Mouse (Mus musculus) neural tube, embryonic 13.5 days (tissue): Measurements from ENCODE around the gene Rab43. TPM values are rescaled to one million over a fixed set of nuclear protein-coding genes. Genes with fewer than 3 reads are reported as not detected.

Source experiments
- ATAC-seq: fragments of 200-750 bp; cut with Nextera tagmentation; 2 replicates; pipeline ENCODE4 v1.8.0; 2017; ENCODE audit warnings: low read depth, mild to moderate bottlenecking, moderate TSS enrichment, moderate library complexity
- H3K27ac ChIP-seq: fragments of 300-500 bp; sonication (generic); replicated peaks from 2 replicates; pipeline ENCODE4 v1.5.1; 2015; ENCODE audit warnings: moderate library complexity, mild to moderate bottlenecking, inconsistent platforms
- H3K27me3 ChIP-seq: fragments of 300-500 bp; sonication (generic); 2 replicates; pipeline ENCODE4 v1.6.1; 2015; ENCODE audit warnings: mild to moderate bottlenecking, inconsistent platforms
- H3K36me3 ChIP-seq: fragments of 300-500 bp; sonication (generic); 2 replicates; pipeline ENCODE4 v1.6.1; 2015; ENCODE audit warnings: mild to moderate bottlenecking, inconsistent platforms
- H3K4me1 ChIP-seq: fragments of 300-500 bp; sonication (generic); replicated peaks from 2 replicates; pipeline ENCODE4 v1.6.1; 2015; ENCODE audit warnings: inconsistent platforms
- H3K4me2 ChIP-seq: fragments of 300-500 bp; sonication (generic); 2 replicates; pipeline ENCODE4 v1.6.1; 2015; ENCODE audit warnings: inconsistent platforms, mild to moderate bottlenecking, moderate library complexity
- H3K4me3 ChIP-seq: fragments of 300-500 bp; sonication (generic); 2 replicates; pipeline ENCODE4 v1.5.1; 2015; ENCODE audit warnings: mild to moderate bottlenecking, inconsistent platforms
- H3K9ac ChIP-seq: fragments of 300-500 bp; sonication (generic); 2 replicates; pipeline ENCODE4 v1.6.1; 2015; ENCODE audit warnings: moderate library complexity, mild to moderate bottlenecking, inconsistent platforms
- H3K9me3 ChIP-seq: fragments of 300-500 bp; sonication (generic); 2 replicates; pipeline ENCODE4 v1.6.1; 2016; ENCODE audit warnings: inconsistent platforms
- WGBS: fragments of 180-500 bp; shearing (Covaris S2); methylation state at CpG from one replicate; pipeline ENCODE4 v1.1.7; 2015; 5-methylcytosine and 5-hydroxymethylcytosine counted together
- polyA plus RNA-seq: library from polyadenylated mRNA; unstranded; fragments of >200 nt; fragmentation: Nextera tagmentation; extraction: Ambion mirVana; gene quantifications from 2 replicates; pipeline ENCODE4 v1.2.1, GENCODE M21; 2015

The Rab43 gene
- polyA plus RNA-seq, 1 experiment from 2014 or later = 8.8 TPM

DNA sequence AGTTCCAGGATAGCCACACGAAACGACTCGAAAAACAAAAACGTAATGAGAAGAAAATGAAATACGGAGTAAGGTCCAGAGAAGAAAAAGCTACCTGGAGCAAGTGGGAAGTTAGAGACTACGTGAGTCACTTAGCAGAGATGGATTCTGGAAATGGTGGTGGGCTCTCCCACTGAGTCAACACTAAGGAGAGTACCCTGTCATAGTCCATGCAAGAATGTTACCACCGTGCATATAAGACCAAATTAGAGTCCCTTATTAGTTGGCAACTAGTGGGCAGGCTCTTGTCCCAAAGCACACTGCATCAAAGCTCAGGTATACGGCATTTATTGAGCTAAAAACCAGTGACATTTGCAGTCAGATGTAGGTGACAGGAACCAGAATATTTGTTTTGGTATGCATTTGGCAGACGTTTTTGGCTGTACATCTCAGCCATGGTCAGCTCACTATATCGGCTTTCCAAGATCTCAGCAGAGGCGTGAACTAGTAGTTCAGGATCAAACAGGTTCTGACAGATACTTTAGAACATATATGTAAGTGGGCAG, 27.9 kb upstream of the Rab43 start:
- no peak overlapping the region; the same call in 1 of the 2 replicates for H3K9ac ChIP-seq
- ATAC-seq = no peak
- 62% methylated on average over 11 of the region's 11 CpGs for WGBS
- no peak overlapping the region for H3K4me2 ChIP-seq
- no peaks in the 10 kb centered on the region for H3K27me3 ChIP-seq
- 0 out of 2 replicates have a peak overlapping the region, but pooled peaks have one; percentile 96 for H3K27ac ChIP-seq
- H3K4me1 ChIP-seq = peaks cover 23% of the 10 kb centered on the region
- H3K9me3 ChIP-seq = no peaks in the 10 kb centered on the region
- H3K4me3 ChIP-seq = peak overlapping the region; percentile 84; the same call in 1 of the 2 replicates
- peaks cover 47% of the 10 kb centered on the region for H3K36me3 ChIP-seq

DNA sequence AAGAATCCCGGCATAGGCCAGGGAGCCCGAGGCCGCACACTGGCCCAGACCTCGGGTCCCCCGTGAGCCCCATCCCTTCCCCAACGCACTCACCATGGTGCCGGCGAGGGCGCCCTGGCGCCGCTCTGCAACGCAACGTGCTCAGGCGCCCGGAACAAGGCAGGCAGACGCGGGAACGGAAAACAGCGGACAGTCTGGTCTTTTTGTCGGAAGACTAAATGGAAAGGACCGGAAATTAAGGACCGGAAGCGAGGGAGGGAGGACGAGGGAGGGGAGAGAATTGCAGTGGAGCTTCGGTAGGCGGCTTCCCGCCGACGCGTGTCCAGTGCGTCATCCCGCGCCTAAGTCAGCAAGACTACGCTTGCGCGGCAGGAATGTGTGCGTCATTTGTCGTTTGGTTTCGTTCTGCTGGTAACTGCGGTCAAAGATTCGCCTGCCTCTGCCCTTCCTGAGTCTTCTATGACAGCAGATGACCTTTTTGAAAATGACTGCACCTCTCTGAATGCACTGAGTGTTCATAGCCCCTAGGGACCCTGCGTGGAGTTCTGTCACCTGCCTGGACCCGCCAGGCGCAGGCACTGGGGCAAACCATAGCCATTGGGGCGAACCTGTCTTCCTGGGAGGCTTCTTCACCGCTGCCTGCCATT, 26.7 kb upstream of the Rab43 start, which contains the start of gene Isy1:
TSS of gene Isy1 (minus strand) at position 248 of the 647 bp plus-strand sequence.
- under 1% methylated on average over 46 of the region's 46 CpGs for WGBS
- Histone ChIP-seq H3K36me3 (peaks cover 47% of the 10 kb centered on the region), H3K4me1 (peaks cover 23% of the 10 kb centered on the region), H3K27me3 (no peaks in the 10 kb centered on the region), H3K4me2 (peak within 1 kb of the TSS; percentile 76), H3K9ac (peak within 1 kb of the TSS; percentile 91), H3K9me3 (no peaks in the 10 kb centered on the region), H3K27ac (peak within 1 kb of the TSS; percentile 96), H3K4me3 (peak within 1 kb of the TSS; percentile 84)
- peak; percentile 98 for ATAC-seq

DNA sequence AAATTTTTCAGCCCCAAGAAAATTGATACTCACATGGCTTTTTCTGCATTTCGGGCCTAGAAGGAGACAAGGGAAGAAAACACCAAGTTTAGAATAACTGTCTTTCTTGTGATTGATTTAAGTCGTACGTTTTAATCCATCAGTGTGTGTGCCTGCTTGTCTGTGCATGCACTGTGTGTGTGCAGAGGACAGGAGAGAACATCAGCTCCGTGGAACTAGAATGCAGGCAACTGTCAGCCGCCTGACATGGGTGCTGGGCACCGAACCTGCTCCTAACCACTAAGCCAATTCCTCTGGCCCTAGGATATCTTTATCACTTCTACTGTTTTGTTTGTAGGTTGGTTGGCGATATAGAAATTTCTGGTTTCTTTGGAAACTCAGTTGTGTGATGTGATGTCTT, 23.7 kb upstream of the Rab43 start, which contains the start of gene Gm45140:
TSS of gene Gm45140 (minus strand) at position 101 of the 400 bp plus-strand sequence.
- Histone ChIP-seq H3K9ac (no peak within 1 kb of the TSS), H3K27ac (no peak within 1 kb of the TSS), H3K9me3 (no peaks in the 10 kb centered on the region), H3K4me1 (peaks cover 23% of the 10 kb centered on the region), H3K27me3 (no peaks in the 10 kb centered on the region), H3K4me2 (no peak within 1 kb of the TSS), H3K36me3 (peaks cover 45% of the 10 kb centered on the region), H3K4me3 (no peak within 1 kb of the TSS)
- WGBS = 98% methylated on average over 7 of the region's 7 CpGs
- ATAC-seq = no peak

DNA sequence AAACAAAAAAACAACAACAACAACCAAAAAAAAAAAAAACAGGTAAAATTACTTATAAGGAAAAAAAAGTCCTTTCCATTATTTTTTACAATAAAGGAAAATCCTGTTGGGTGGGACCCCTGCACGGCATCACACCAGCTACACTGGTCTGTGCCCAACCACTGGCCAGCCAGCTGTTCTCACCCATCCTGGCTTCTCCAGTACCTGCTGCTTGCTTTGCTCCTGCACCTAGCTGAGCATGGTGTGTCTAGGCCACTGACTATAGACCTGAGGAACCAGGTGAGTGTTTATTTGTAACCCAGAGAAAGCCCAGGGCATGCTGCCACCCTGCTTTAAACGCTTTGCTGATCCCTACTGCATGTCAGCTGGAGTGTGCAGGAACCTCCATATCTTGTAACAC, 8.4 kb upstream of the Rab43 start:
- H3K9ac ChIP-seq = no peak overlapping the region
- ATAC-seq = no peak
- H3K4me3 ChIP-seq = no peak overlapping the region
- H3K27me3 ChIP-seq = no peaks in the 10 kb centered on the region
- H3K4me1 ChIP-seq = no peaks in the 10 kb centered on the region
- WGBS = 98% methylated on average over 2 of the region's 2 CpGs
- no peak overlapping the region for H3K27ac ChIP-seq
- H3K4me2 ChIP-seq = no peak overlapping the region
- no peaks in the 10 kb centered on the region for H3K9me3 ChIP-seq
- H3K36me3 ChIP-seq = peaks cover 98% of the 10 kb centered on the region

DNA sequence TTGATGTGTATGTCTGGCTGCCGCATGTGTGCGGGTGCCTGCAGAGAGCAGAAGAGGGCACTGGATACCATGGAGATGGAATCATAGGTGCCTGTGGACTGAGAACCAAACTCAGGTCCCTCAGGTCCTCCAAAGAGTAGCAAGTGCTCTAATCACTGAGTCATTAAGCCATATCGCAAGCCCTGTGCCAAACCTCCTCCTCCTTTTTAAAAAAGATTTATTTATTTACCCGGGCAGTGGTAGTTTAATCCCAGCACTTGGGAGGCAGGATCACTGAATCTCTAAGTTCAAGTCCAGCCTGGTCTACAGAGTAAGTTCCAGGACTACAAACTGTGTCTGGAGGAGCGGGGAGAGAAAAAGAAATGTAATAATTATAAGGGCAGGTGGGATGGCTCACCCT, 2.5 kb upstream of the Rab43 start:
- no peak for ATAC-seq
- Histone ChIP-seq H3K4me2 (no peak overlapping the region), H3K27me3 (no peaks in the 10 kb centered on the region), H3K9ac (no peak overlapping the region), H3K27ac (no peak overlapping the region), H3K9me3 (no peaks in the 10 kb centered on the region), H3K4me3 (no peak overlapping the region), H3K4me1 (peaks cover 24% of the 10 kb centered on the region), H3K36me3 (peaks cover 62% of the 10 kb centered on the region)
- WGBS = 90% methylated on average over 5 of the region's 5 CpGs

DNA sequence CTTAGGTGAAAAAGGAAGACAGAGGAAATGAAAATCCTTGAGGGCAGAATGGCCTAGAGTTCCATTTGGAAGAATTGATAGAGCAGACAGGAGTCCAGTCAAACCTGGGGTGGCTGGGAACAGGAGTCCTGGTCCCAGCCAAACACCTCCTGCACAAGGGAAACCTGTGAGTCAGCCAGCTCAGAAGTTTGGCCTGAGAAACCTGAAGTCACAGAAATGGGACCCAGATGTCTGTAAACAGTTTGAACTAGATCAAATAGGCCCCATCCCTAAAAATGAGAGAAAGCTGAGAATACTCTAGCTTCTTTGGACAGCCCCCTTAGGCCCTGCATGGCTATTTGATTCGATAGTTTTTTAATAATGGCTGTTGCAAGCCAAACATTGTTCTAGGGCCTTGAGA, 692 bp upstream of the Rab43 start:
- no peaks in the 10 kb centered on the region for H3K9me3 ChIP-seq
- peak overlapping the region; percentile 94 for H3K4me2 ChIP-seq
- no peak overlapping the region for H3K27ac ChIP-seq
- no peak overlapping the region for H3K4me3 ChIP-seq
- peaks cover 25% of the 10 kb centered on the region for H3K4me1 ChIP-seq
- H3K27me3 ChIP-seq = no peaks in the 10 kb centered on the region
- WGBS = 84% methylated on average over 1 of the region's 1 CpGs
- H3K9ac ChIP-seq = no peak overlapping the region
- no peak for ATAC-seq
- peaks cover 48% of the 10 kb centered on the region for H3K36me3 ChIP-seq

DNA sequence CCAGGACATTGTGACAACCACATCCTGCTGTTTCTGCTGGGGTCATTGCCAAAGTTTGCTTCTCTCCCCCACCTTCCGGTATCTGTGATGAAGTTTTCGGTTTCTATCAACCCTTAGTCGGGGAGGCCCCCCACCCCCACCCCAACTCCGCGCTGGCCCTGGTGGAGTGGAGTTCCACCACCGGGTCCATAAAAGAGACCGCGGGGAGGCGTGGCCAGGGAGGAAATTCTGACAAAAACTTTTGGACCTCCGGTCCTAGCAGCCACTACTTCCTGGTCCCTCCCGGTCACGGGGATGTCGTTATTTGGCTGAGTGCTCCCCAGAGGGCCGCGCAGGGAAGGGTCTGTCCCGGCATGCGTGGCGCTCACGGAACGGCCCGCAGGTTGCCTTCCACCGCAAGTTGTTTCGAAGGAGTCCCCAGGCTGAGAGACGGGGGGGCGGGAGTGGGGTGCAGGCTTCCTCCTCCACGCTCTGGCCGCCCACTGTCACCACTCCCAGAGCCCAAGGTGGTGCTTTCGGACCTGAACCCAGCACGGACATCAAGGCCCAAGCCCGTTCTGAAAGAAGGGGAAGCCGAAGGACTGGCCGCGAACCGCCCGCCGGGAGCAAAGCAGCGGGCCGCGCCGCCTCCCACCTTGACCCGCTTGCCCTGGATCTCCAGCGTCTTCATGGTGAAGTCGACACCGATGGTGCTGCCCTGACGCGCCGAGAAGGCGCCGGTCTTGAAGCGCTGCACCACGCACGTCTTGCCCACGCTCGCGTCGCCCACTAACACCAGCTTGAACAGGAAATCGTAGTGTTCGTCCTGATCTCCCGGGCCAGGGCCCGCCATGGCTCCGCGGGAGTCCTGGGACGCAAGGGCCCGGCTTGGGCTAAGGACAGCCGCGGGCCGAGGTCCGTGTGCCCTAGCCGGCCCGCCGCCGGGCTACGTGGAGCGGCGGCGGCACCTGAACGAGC, 973 bp downstream of the Rab43 start:
- H3K4me3 ChIP-seq = peak overlapping the region; percentile 75
- H3K36me3 ChIP-seq = peaks cover 32% of the 10 kb centered on the region
- peak overlapping the region; percentile 85 for H3K9ac ChIP-seq
- peak; percentile 71 for ATAC-seq
- H3K9me3 ChIP-seq = no peaks in the 10 kb centered on the region
- no peaks in the 10 kb centered on the region for H3K27me3 ChIP-seq
- peak overlapping the region; percentile 68 for H3K27ac ChIP-seq
- 1% methylated on average over 76 of the region's 77 CpGs for WGBS
- peaks cover 25% of the 10 kb centered on the region for H3K4me1 ChIP-seq
- H3K4me2 ChIP-seq = peak overlapping the region; percentile 94

DNA sequence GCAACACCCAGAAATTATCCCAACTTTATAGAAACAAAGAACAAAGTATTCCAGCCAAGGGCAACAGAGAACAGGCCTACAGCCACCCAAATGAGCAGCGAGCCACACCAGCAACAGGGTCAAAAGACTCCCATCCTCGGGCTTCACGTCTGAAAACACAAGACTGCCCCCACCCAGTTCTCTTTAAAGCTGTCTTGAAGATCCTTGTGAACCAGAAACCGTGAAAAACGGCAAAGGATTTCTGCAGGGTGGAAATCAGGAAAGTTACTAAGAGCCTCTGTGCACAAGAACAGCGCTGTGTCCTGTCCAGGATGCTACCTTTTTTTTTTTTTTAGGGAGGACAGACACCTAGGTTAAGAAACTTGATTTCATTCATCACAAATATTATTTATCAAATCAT, 1.7 kb downstream of the Rab43 start:
- Histone ChIP-seq H3K4me1 (peaks cover 25% of the 10 kb centered on the region), H3K4me3 (peak overlapping the region; percentile 75), H3K9me3 (no peaks in the 10 kb centered on the region), H3K27me3 (no peaks in the 10 kb centered on the region), H3K4me2 (peak overlapping the region; percentile 94), H3K27ac (no peak overlapping the region), H3K9ac (peak overlapping the region; percentile 85), H3K36me3 (peaks cover 25% of the 10 kb centered on the region)
- 43% methylated on average over 6 of the region's 6 CpGs for WGBS
- ATAC-seq = no peak

DNA sequence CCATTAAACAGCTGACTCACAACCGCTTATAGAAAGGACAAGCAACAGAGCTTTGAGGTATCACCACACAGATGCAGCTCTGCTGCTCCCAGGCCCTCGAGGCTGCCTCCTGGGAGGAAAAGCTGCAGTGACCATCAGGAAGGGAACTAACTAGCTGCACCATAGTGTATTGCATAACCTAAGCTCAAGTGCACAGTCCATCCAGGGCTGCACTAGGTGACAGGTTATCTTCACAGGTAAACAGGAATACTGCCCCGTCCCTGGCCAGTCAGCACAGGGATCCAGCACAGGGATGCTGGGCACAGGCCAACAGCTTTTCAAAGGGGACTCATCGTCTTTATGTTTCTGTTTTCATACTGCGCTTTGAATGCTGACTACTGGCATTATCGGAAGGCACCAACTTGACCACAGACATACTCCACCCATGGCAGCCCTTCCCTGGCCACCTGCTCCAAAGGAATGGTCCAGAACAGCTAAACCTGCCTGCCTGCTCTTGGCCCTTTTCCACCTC, 2.3 kb downstream of the Rab43 start:
- WGBS = 81% methylated on average over 6 of the region's 6 CpGs
- Histone ChIP-seq H3K4me1 (peaks cover 25% of the 10 kb centered on the region), H3K27me3 (no peaks in the 10 kb centered on the region), H3K9ac (peak overlapping the region; percentile 18; the same call in 1 of the 2 replicates), H3K27ac (no peak overlapping the region), H3K36me3 (peaks cover 19% of the 10 kb centered on the region), H3K4me3 (no peak overlapping the region), H3K9me3 (no peaks in the 10 kb centered on the region), H3K4me2 (peak overlapping the region; percentile 94; the same call in 1 of the 2 replicates)
- ATAC-seq = no peak

DNA sequence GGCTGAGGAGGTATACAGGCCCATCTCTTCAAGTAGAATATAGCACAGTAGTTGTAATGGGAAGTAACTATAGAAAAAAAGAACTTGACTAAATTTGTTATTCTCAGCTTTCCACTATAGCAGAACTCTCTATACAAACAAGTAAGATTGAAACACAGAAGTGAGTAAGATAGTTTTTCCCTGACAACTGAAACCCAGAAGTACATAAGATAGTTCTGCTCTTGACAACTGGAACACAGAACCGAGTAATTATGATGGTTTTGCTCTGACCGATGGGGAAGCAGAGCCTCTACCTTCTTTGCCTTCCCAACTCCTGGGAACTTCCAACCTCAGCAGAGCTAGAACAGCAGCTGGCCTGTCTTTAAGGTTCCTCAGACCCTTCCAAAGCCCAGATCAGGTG, 2.8 kb downstream of the Rab43 start:
- Histone ChIP-seq H3K27me3 (no peaks in the 10 kb centered on the region), H3K4me2 (peak overlapping the region; percentile 94; the same call in 1 of the 2 replicates), H3K4me1 (peaks cover 25% of the 10 kb centered on the region), H3K9ac (peak overlapping the region; percentile 18; the same call in 1 of the 2 replicates), H3K27ac (no peak overlapping the region), H3K36me3 (peaks cover 17% of the 10 kb centered on the region), H3K4me3 (no peak overlapping the region), H3K9me3 (no peaks in the 10 kb centered on the region)
- WGBS = 94% methylated on average over 2 of the region's 2 CpGs
- ATAC-seq = no peak

DNA sequence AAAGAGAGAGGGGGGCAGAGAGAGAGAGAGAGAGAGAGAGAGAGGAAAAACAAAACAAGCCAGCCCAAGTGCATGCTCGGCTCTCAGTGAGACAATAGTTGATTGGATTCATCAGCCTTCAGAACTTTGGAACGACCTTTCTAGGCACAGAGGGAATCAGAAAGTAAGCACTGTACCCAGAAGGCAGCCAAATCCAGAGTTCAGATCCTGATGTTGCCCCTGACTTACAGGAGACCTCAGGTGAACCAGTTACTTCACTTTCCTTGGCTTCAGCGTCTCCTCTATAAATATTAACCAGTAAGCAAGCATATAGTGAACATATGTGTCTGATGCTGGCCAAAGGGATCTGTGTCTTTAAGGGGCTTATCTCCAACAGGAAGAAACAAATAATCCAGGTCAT, 3.4 kb downstream of the Rab43 start:
- Histone ChIP-seq H3K36me3 (peaks cover 12% of the 10 kb centered on the region), H3K27me3 (no peaks in the 10 kb centered on the region), H3K9ac (no peak overlapping the region), H3K4me2 (no peak overlapping the region), H3K27ac (no peak overlapping the region), H3K4me3 (no peak overlapping the region), H3K9me3 (no peaks in the 10 kb centered on the region), H3K4me1 (peaks cover 25% of the 10 kb centered on the region)
- WGBS = 75% methylated on average over 3 of the region's 3 CpGs
- no peak for ATAC-seq
